Mouse (Mus musculus): ENCODE results near the gene Mapt. TPM values are rescaled to one million over a fixed set of nuclear protein-coding genes. Genes with fewer than 3 reads are reported as not detected.

Mapt gene
- polyA plus RNA-seq, 1 experiment: 5.5 TPM

- no peak for TF ChIP-seq POLR2A (IDR thresholded peaks at IDR 0.05; ENCODE audit: borderline replicate concordance, control insufficient read depth, low read depth, low read length)
- TF ChIP-seq CTCF (IDR thresholded peaks at IDR 0.05; ENCODE audit: control insufficient read depth, insufficient read depth, low read length): no peak
Observed at GRCm38 (mm10) chr11:104329185-104329926, 98.2 kb downstream of the Mapt start.

GRCm38 (mm10) chr11:104330151-104330550, 99.0 kb downstream of the Mapt start:
- Histone ChIP-seq H3K4me1 (ENCODE audit: control insufficient read depth, insufficient read depth, low read length) (no peaks in the 10 kb centered on the region), H3K4me3 (replicated peaks; ENCODE audit: control insufficient read depth, low read depth, low read length) (no peak overlapping the region), H3K27ac (ENCODE audit: control insufficient read depth, insufficient read depth, low read depth, low read length, poor library complexity) (no peak overlapping the region)
- no peak for TF ChIP-seq CTCF (IDR thresholded peaks at IDR 0.05; ENCODE audit: control insufficient read depth, insufficient read depth, low read length)
- no peak for TF ChIP-seq POLR2A (IDR thresholded peaks at IDR 0.05; ENCODE audit: borderline replicate concordance, control insufficient read depth, low read depth, low read length)
- WGBS: 76% methylated on average over 4 of the region's 4 CpGs

More at GRCm38 (mm10) chr11:104329185-104329926, 98.2 kb downstream of the Mapt start:
- Histone ChIP-seq H3K4me1 (ENCODE audit: control insufficient read depth, insufficient read depth, low read length) (no peaks in the 10 kb centered on the region), H3K4me3 (replicated peaks; ENCODE audit: control insufficient read depth, low read depth, low read length) (no peak overlapping the region), H3K27ac (ENCODE audit: control insufficient read depth, insufficient read depth, low read depth, low read length, poor library complexity) (no peak overlapping the region)
- WGBS: 88% methylated on average over 11 of the region's 11 CpGs

GRCm38 (mm10) chr11:104331208-104331607, 100.0 kb downstream of the Mapt start:
- H3K4me3 ChIP-seq (replicated peaks; ENCODE audit: control insufficient read depth, low read depth, low read length): no peak overlapping the region
- WGBS: 81% methylated on average over 3 of the region's 3 CpGs
- no peak for TF ChIP-seq POLR2A (IDR thresholded peaks at IDR 0.05; ENCODE audit: borderline replicate concordance, control insufficient read depth, low read depth, low read length)
- TF ChIP-seq CTCF (IDR thresholded peaks at IDR 0.05; ENCODE audit: control insufficient read depth, insufficient read depth, low read length): no peak
- H3K4me1 ChIP-seq (ENCODE audit: control insufficient read depth, insufficient read depth, low read length): no peaks in the 10 kb centered on the region
- H3K27ac ChIP-seq (ENCODE audit: control insufficient read depth, insufficient read depth, low read depth, low read length, poor library complexity): no peak overlapping the region

- WGBS: 88% methylated on average over 5 of the region's 5 CpGs
- H3K4me1 ChIP-seq (ENCODE audit: control insufficient read depth, insufficient read depth, low read length): no peaks in the 10 kb centered on the region
- no peak overlapping the region for H3K4me3 ChIP-seq (replicated peaks; ENCODE audit: control insufficient read depth, low read depth, low read length)
- no peak overlapping the region for H3K27ac ChIP-seq (ENCODE audit: control insufficient read depth, insufficient read depth, low read depth, low read length, poor library complexity)
- no peak for TF ChIP-seq POLR2A (IDR thresholded peaks at IDR 0.05; ENCODE audit: borderline replicate concordance, control insufficient read depth, low read depth, low read length)
- no peak for TF ChIP-seq CTCF (IDR thresholded peaks at IDR 0.05; ENCODE audit: control insufficient read depth, insufficient read depth, low read length)
Observed at GRCm38 (mm10) chr11:104332105-104332504, 100.9 kb downstream of the Mapt start.

- H3K27ac ChIP-seq (ENCODE audit: control insufficient read depth, insufficient read depth, low read depth, low read length, poor library complexity): no peak overlapping the region
- H3K4me1 ChIP-seq (ENCODE audit: control insufficient read depth, insufficient read depth, low read length): no peaks in the 10 kb centered on the region
- WGBS: 87% methylated on average over 5 of the region's 5 CpGs
- TF ChIP-seq CTCF (IDR thresholded peaks at IDR 0.05; ENCODE audit: control insufficient read depth, insufficient read depth, low read length) (no peak), POLR2A (IDR thresholded peaks at IDR 0.05; ENCODE audit: borderline replicate concordance, control insufficient read depth, low read depth, low read length) (no peak)
- no peak overlapping the region for H3K4me3 ChIP-seq (replicated peaks; ENCODE audit: control insufficient read depth, low read depth, low read length)
Observed at GRCm38 (mm10) chr11:104334115-104334514, 102.9 kb downstream of the Mapt start.

- WGBS: 96% methylated on average over 13 of the region's 13 CpGs
- no peaks in the 10 kb centered on the region for H3K4me1 ChIP-seq (ENCODE audit: control insufficient read depth, insufficient read depth, low read length)
- TF ChIP-seq CTCF (IDR thresholded peaks at IDR 0.05; ENCODE audit: control insufficient read depth, insufficient read depth, low read length): no peak
- TF ChIP-seq POLR2A (IDR thresholded peaks at IDR 0.05; ENCODE audit: borderline replicate concordance, control insufficient read depth, low read depth, low read length): no peak
Observed at GRCm38 (mm10) chr11:104334946-104335345, 103.8 kb downstream of the Mapt start.

GRCm38 (mm10) chr11:104346931-104347330, 115.7 kb downstream of the Mapt start:
- no peak overlapping the region for H3K4me3 ChIP-seq (replicated peaks; ENCODE audit: control insufficient read depth, low read depth, low read length)
- TF ChIP-seq POLR2A (IDR thresholded peaks at IDR 0.05; ENCODE audit: borderline replicate concordance, control insufficient read depth, low read depth, low read length) (no peak), CTCF (IDR thresholded peaks at IDR 0.05; ENCODE audit: control insufficient read depth, insufficient read depth, low read length) (no peak)
- WGBS: 58% methylated on average over 3 of the region's 3 CpGs

More at GRCm38 (mm10) chr11:104334946-104335345, 103.8 kb downstream of the Mapt start:
- Histone ChIP-seq H3K4me3 (replicated peaks; ENCODE audit: control insufficient read depth, low read depth, low read length) (no peak overlapping the region), H3K27ac (ENCODE audit: control insufficient read depth, insufficient read depth, low read depth, low read length, poor library complexity) (no peak overlapping the region)

GRCm38 (mm10) chr11:104361790-104362189, 130.6 kb downstream of the Mapt start:
- WGBS: 1% methylated on average over 2 of the region's 2 CpGs
- no peak overlapping the region for H3K4me3 ChIP-seq (replicated peaks; ENCODE audit: control insufficient read depth, low read depth, low read length)
- H3K27ac ChIP-seq (ENCODE audit: control insufficient read depth, insufficient read depth, low read depth, low read length, poor library complexity): no peak overlapping the region
- TF ChIP-seq POLR2A (IDR thresholded peaks at IDR 0.05; ENCODE audit: borderline replicate concordance, control insufficient read depth, low read depth, low read length) (no peak), CTCF (IDR thresholded peaks at IDR 0.05; ENCODE audit: control insufficient read depth, insufficient read depth, low read length) (no peak)
- no peaks in the 10 kb centered on the region; the same call in 1 of the 2 replicates for H3K4me1 ChIP-seq (ENCODE audit: control insufficient read depth, insufficient read depth, low read length)

More at GRCm38 (mm10) chr11:104346931-104347330, 115.7 kb downstream of the Mapt start:
- Histone ChIP-seq H3K27ac (ENCODE audit: control insufficient read depth, insufficient read depth, low read depth, low read length, poor library complexity) (no peak overlapping the region), H3K4me1 (ENCODE audit: control insufficient read depth, insufficient read depth, low read length) (no peaks in the 10 kb centered on the region)
